Comparison of ENCODE assay signal across 16 mouse cellular contexts in genomic region chr1:33537948-33538347, GRCm38 (mm10).
"Had no signal": no experiment of that assay in that cellular context is flagged by ENCODE, and none has a peak within 500 bp of the region (broad histone marks: within the 10 kb centered on the region; RNA-seq: fewer than 3 reads in every experiment).

No protein-coding gene starts in this region.

- H3K4me2 ChIP-seq: neural tube, embryonic 13.5 days; neural tube, embryonic 15.5 days; stomach, embryonic 15.5 days had no signal

- H3K36me3 ChIP-seq: neural tube, embryonic 13.5 days; neural tube, embryonic 15.5 days; stomach, embryonic 15.5 days had no signal

- H3K4me3 ChIP-seq: neural tube, embryonic 13.5 days; neural tube, embryonic 15.5 days; stomach, embryonic 15.5 days had no signal

- H3K27ac ChIP-seq: neural tube, embryonic 13.5 days; neural tube, embryonic 15.5 days; stomach, embryonic 15.5 days; stomach, postnatal 0 days had no signal

- H3K9me3 ChIP-seq: neural tube, embryonic 15.5 days; stomach, embryonic 15.5 days had no signal

- H3K27me3 ChIP-seq: neural tube, embryonic 13.5 days; neural tube, embryonic 15.5 days; stomach, embryonic 15.5 days had no signal

- DNase-seq: retina, postnatal 1 day; right cerebral cortex, adult 18-20 months; right cerebral cortex, postnatal 14 days; right cerebral cortex, postnatal 25 days; right cerebral cortex, postnatal 4 days; spleen, adult 18-20 months; thymus, adult 18-20 months; thymus, adult 2 months; thymus, postnatal 14 days; thymus, postnatal 25 days; thymus, postnatal 36 days; thymus, postnatal 4 days had no signal

- H3K9ac ChIP-seq: neural tube, embryonic 13.5 days; neural tube, embryonic 15.5 days; stomach, embryonic 15.5 days had no signal

- H3K4me1 ChIP-seq: neural tube, embryonic 13.5 days; neural tube, embryonic 15.5 days; stomach, embryonic 15.5 days had no signal
